Mouse (Mus musculus): ENCODE results near the gene Prkar1b. TPM values are rescaled to one million over a fixed set of nuclear protein-coding genes. Genes with fewer than 3 reads are reported as not detected.

The Prkar1b gene
- 11.8 TPM for polyA plus RNA-seq (2014; fragmentation: Illumina TruSeq; extraction: RNeasy Lipid Tissue Mini Kit (QIAGEN cat#74804); ENCODE audit: insufficient read depth, low read depth, low replicate concordance)

GRCm38 (mm10) chr5:139149681-139150602 lies at the start of gene Prkar1b, which contains the start of gene Dnaaf5:
TSS of gene Prkar1b (minus strand) at chr5:139150001.
TSS of gene Dnaaf5 (plus strand) at chr5:139150223.

DNA sequence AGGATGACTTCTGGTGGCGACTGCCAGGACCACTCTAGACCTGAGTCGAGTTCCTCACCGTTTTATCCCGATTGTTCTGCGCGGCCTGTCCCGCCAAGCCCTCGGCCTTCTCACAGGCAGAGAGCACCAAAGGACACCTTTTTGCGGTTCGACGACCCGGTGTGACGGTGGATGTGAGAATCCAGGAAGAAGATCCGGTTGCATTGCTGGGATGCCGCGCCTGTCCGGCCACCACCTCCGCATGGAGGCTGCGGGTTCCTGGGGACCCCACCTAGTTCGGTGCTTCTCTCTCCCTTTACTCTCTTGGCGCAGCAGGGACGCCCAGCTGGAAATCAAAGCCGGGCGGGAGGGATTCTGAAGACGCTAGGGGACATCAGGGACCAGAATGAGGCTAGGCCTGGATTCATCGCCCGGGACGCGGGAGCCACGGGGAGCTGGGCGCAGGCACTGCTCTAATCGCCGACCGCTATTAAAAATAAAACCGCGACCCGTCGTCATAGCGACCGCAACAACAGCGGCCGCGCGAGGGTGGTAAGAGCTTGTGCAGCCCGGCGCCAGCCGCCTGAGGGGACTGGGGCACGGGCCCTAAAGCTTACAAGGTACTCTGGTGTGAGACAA lies 152.5 kb downstream of the Prkar1b start, which contains the start of gene Pdgfa:
Gene Pdgfa (minus strand): TSS at position 200 of the 618 bp plus-strand sequence.

Other genes with a start within 250 kb of the Prkar1b start
- gene Pdgfa, start 152.6 kb downstream of the Prkar1b start, polyA plus RNA-seq (2014; fragmentation: Illumina TruSeq; extraction: RNeasy Lipid Tissue Mini Kit (QIAGEN cat#74804); ENCODE audit: insufficient read depth, low read depth, low replicate concordance) = 45.9 TPM
- gene Dnaaf5, start 222 bp upstream of the Prkar1b start, polyA plus RNA-seq (2014; fragmentation: Illumina TruSeq; extraction: RNeasy Lipid Tissue Mini Kit (QIAGEN cat#74804); ENCODE audit: insufficient read depth, low read depth, low replicate concordance) = 5.2 TPM
- 32.3 TPM for gene Sun1, start 50.6 kb upstream of the Prkar1b start, polyA plus RNA-seq (2014; fragmentation: Illumina TruSeq; extraction: RNeasy Lipid Tissue Mini Kit (QIAGEN cat#74804); ENCODE audit: insufficient read depth, low read depth, low replicate concordance)
- gene Get4, start 102.3 kb upstream of the Prkar1b start, polyA plus RNA-seq (2014; fragmentation: Illumina TruSeq; extraction: RNeasy Lipid Tissue Mini Kit (QIAGEN cat#74804); ENCODE audit: insufficient read depth, low read depth, low replicate concordance) = 60.2 TPM
- gene Adap1, start 175.6 kb upstream of the Prkar1b start, polyA plus RNA-seq (2014; fragmentation: Illumina TruSeq; extraction: RNeasy Lipid Tissue Mini Kit (QIAGEN cat#74804); ENCODE audit: insufficient read depth, low read depth, low replicate concordance) = 6.6 TPM
- gene Cox19, start 201.4 kb upstream of the Prkar1b start, polyA plus RNA-seq (2014; fragmentation: Illumina TruSeq; extraction: RNeasy Lipid Tissue Mini Kit (QIAGEN cat#74804); ENCODE audit: insufficient read depth, low read depth, low replicate concordance) = 42.2 TPM
- not detected for gene Cyp2w1, start 202.6 kb upstream of the Prkar1b start, polyA plus RNA-seq (2014; fragmentation: Illumina TruSeq; extraction: RNeasy Lipid Tissue Mini Kit (QIAGEN cat#74804); ENCODE audit: insufficient read depth, low read depth, low replicate concordance)
- 29.3 TPM for gene Gpr146, start 227.7 kb upstream of the Prkar1b start, polyA plus RNA-seq (2014; fragmentation: Illumina TruSeq; extraction: RNeasy Lipid Tissue Mini Kit (QIAGEN cat#74804); ENCODE audit: insufficient read depth, low read depth, low replicate concordance)